Comparison of ENCODE assay signal across 20 mouse cellular contexts in the genomic region with DNA sequence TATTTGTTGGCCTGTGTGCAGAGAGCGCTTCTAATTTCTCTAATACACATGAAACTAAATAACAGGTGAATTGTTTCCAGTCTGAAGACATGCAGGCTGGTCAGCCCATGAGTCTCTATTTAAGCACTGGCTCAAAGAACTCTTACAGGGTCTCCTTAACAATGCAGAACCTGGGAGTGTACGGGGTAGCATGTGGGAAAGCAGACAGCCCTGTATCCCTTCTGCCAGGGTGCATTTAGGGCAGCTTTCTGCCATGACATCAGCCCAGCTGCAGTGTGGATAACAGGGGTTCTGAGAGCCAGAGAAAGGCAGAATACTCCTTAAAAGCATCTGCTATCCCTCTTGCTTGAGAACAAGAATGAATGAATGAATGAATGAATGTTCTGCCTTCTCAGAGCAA.
"Had no signal": no experiment of that assay in that cellular context is flagged by ENCODE, and none has a peak within 500 bp of the region (broad histone marks: within the 10 kb centered on the region; RNA-seq: fewer than 3 reads in every experiment).

No protein-coding gene starts in this region.

- H3K27ac ChIP-seq: kidney, postnatal 0 days; layer of hippocampus, adult 2 months; limb, embryonic 10.5 days; limb, embryonic 13.5 days; liver, embryonic 12.5 days; liver, embryonic 15.5 days; lung, embryonic 15.5 days; stomach, embryonic 15.5 days had no signal

- H3K4me3 ChIP-seq: layer of hippocampus, adult 2 months; limb, embryonic 10.5 days; limb, embryonic 13.5 days; liver, embryonic 12.5 days; liver, embryonic 15.5 days; lung, embryonic 15.5 days; megakaryocyte, embryonic 14.5 days; stomach, embryonic 15.5 days had no signal

- H3K4me1 ChIP-seq: limb, embryonic 13.5 days; liver, embryonic 12.5 days; liver, embryonic 15.5 days; lung, embryonic 15.5 days; megakaryocyte, embryonic 14.5 days; stomach, embryonic 15.5 days had no signal

- H3K4me2 ChIP-seq: limb, embryonic 13.5 days; liver, embryonic 12.5 days; liver, embryonic 15.5 days; lung, embryonic 15.5 days; midbrain, embryonic 11.5 days; stomach, embryonic 15.5 days had no signal

- DNase-seq: kidney, adult 2 months; kidney, postnatal 25 days; layer of hippocampus, adult 9-11 months; liver; lung, adult 18-20 months; lung, postnatal 10 days; lung, postnatal 36 days; right cerebral cortex, postnatal 25 days; spleen, adult 18-20 months; thymus, postnatal 25 days had no signal

- H3K36me3 ChIP-seq: limb, embryonic 10.5 days; limb, embryonic 13.5 days; liver, embryonic 12.5 days; liver, embryonic 15.5 days; lung, embryonic 15.5 days; stomach, embryonic 15.5 days had no signal

- H3K27me3 ChIP-seq: liver, embryonic 12.5 days; liver, embryonic 15.5 days; lung, embryonic 15.5 days; megakaryocyte, embryonic 14.5 days; stomach, embryonic 15.5 days had no signal

- H3K9ac ChIP-seq: limb, embryonic 13.5 days; liver, embryonic 12.5 days; liver, embryonic 15.5 days; lung, embryonic 15.5 days; stomach, embryonic 15.5 days had no signal

- ATAC-seq: liver, embryonic 12.5 days had no signal

- H3K9me3 ChIP-seq: limb, embryonic 10.5 days; limb, embryonic 13.5 days; liver, embryonic 12.5 days; liver, embryonic 15.5 days; lung, embryonic 15.5 days; megakaryocyte, embryonic 14.5 days; stomach, embryonic 15.5 days had no signal
